Mouse (Mus musculus) adrenal gland, adult 18-20 months (tissue): ENCODE data around the gene Prmt1. TPM values are rescaled to one million over a fixed set of nuclear protein-coding genes. Genes with fewer than 3 reads are reported as not detected.
A peak's percentile ranks its signal among the peaks of the same experiment; 100 is the strongest.
"Not testable (repeated sequence)": the region's sequence is repeated elsewhere in the genome, so short reads cannot be mapped to it uniquely, and the experiment has no call there.

Source experiments
- DNase-seq, 2 experiments: peaks; one replicate each; pipeline ENCODE4 v3.0.0; 2021 to 2022; ENCODE audit warnings: low spot score in 2 of 2
- long read RNA-seq, 2 experiments: library from polyadenylated mRNA; stranded (forward); transcript quantifications; one replicate each; pipeline ENCODE4 v2.0.0; 2021
- total RNA-seq, 2 experiments: library from RNA; stranded (reverse); gene quantifications; 1 replicate in 1 of 2; 2 replicates in 1 of 2; pipeline ENCODE4 v1.2.3; 2021

The Prmt1 gene
- total RNA-seq = 100 to 1,000 TPM; 203 to 216 TPM
- long read RNA-seq, experiment 1, transcript Prmt1-202 (11 exons, 1,508 nt) = minor isoform, 8 of 91 reads
- long read RNA-seq, experiment 1, transcript Prmt1-203 (10 exons, 2,147 nt) = major isoform, 69 of 91 reads
- long read RNA-seq, experiment 1, partial matches to known transcripts = 3 of 91 reads
- long read RNA-seq, experiment 1, other reads (novel, unspliced or antisense) = 11 of 91 reads
- long read RNA-seq, experiment 2, transcript Prmt1-203 (10 exons, 2,147 nt) = major isoform, 166 of 236 reads
- long read RNA-seq, experiment 2, transcript Prmt1-202 (11 exons, 1,508 nt) = minor isoform, 29 of 236 reads
- long read RNA-seq, experiment 2, partial matches to known transcripts = 9 of 236 reads
- long read RNA-seq, experiment 2, other reads (novel, unspliced or antisense) = 32 of 236 reads

DNA sequence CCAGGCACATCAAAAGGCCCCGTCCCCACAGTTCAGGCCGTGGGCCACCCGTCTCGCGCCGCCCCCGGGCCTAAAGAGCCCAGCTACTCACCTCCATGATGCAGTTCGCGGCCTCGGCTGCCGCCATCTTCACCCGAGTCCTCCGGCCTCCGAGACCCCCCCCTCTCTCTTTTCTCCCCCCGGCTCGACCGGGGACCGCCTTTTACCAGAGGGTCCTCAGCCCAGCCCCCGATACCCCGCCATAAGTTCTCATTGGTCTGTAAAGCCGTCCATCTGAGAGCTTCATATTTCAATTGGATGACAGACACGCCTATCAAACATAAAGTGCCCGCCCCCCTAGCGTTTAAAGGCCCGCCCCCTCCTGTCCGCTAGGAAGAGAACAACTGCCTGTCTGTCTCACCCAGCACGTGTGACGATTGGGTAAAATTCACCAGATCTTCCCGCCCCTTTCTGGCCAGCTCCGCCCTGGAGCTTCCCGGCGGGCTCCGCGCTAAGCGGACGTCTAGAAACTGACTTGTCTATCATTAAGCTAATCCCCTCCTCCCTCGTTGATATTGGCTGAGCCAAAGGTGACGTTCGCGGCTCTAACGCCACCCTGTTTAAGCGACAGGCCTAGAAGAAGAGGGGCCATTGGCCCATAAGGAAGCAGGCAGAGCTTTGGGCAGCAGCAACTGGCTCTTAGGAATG, at the start of gene Prmt1:
Gene Prmt1, minus strand, starts transcription at position 377 of the 687 bp plus-strand sequence.
- DNase-seq = peak; percentile 85 to 96

DNA sequence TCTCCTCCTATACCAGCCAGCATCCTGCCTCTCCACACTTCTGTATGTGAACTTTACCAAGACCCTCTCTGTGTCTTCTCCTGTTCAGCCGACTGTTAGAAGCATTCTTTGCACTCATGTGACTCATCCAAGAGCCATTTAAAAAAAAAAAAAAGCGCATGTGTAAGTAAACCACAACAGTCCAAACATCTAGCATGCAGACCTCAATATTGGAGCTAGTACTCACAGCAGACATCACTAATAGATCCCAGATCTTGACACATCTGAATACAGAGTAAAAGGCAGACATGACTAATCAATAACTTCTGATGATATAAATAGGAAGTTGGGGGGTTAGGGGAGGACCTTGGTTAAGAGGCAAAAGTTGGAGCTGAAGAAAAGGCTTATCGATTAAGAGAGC, 49.3 kb upstream of the Prmt1 start:
- no peak for DNase-seq

DNA sequence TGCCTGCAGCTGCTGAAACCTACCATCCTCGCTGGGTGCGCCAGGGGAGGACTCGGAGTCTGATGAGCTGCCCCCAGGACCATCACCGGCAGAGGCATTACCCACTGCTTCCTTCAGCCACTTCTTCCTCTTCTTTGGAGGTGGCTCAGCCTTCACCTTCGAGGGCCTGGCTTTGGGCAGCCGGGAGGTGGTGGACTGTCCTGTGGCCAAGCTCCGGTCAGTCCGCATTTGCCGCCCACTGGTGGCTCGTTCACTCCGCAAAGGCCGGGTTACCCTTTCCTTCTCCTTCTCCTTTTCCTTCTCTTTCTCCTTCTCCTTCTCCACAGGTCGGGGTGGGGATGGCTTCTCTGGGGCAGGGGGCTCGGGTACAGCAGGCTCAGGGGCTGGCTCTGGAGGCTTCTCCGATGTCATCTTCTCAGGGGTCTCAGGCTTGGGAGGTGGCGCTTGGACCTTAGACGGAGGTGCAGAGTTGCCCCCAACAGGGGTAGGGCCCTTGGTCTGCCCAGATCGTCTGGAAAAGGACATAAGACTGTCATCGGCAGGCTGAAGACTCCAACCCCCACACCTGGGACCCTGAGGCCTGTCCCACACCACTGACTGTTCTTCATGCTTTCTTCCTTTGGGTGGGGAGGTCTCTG, 47.5 kb upstream of the Prmt1 start:
- DNase-seq = no peak

DNA sequence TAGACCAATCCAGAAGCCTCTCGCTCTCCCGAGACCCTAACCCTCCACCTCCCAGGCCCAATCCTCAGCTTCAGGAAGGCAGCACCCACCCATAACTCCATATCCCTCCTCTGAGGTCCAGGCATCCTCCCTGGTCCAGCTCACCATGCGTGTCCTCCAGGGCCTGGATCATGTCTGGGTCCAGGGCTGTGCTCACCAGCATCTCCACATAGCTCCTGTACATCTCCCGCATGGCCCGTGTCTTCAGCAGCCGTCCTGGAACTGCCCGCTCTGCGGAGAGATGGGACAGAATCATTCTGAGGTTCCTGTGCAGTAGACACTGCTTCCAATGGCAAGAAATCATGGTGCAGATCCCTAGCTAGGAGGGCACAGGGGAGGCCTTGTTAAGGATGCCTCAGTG, 44.5 kb upstream of the Prmt1 start:
- DNase-seq = no peak

DNA sequence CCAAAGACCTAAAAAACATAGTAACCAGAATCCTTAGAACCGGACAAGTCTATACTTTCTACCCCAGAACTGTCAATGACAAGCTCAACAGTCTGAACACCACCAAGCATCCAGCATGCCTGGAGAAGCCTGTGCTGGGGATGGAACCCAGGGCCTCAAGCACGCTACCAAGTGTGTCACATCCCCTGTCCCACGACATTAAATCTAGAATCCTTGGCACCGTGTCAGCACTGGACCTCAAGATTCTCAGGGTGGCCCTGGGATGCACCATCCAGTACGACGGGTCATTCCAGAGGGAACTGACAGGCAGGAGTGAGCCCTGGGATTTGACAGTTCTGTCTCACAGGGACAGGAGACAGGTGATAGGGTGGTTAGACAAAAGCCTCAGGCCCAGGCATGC, 43.6 kb upstream of the Prmt1 start:
- no peak for DNase-seq

DNA sequence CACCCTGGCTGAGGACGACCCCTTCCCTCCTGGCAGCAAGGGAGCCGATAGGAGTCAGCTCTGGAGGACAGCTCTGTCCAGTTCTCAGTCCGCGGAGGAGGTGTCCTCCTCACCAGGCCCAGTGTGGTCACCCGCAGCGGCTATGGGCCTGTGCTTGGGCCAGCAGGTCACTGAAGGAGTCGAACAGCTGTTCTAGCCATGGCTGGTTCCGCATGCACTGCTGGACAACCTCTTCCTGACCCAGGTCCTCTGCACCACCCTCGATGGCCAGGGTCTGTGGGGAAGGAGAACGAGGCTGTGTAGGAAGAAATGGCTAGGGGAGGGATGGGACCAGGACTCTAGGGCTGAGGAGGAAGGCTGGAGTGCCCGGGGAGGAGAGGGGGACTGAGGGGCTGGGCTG, 42.0 kb upstream of the Prmt1 start:
- no peak for DNase-seq

DNA sequence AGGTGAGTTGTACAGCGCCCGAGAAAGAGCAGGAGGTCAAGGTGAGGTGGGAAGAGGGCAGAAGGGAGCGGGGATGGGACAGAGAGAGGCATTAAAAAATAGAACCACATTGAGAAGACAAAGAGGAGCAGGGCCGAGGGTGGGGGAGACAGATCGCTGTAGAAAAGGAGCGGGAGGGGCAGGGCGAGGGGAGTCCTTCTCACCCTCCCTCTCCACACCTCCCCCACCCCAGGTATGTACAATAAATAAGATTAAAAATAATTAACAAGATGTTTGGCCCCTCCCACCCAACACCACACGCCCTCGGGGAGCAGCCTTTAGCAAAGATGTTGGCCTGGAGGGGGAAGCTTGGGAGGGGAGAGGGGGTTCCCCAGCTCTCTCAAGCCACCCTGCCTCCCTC, 41.4 kb upstream of the Prmt1 start:
- DNase-seq = no peak

DNA sequence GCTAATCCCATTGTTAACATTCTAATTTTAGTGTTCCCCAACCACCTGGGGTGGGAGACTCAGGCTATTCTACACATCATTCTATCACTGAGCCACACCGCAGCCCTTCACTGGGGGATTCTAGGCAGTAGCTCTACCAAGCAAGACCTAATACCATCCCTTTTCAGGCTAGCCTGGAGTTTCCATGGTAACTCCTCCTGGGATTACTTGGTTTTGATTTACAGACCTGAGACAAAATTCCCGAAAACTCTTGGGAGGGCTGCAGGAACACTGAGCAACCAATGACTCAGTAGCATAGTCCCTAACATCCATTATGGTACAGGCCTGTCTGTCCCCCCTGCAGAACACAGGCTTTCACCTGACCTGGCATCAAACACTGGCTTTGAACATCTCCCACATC, 39.9 kb upstream of the Prmt1 start:
- no peak for DNase-seq

DNA sequence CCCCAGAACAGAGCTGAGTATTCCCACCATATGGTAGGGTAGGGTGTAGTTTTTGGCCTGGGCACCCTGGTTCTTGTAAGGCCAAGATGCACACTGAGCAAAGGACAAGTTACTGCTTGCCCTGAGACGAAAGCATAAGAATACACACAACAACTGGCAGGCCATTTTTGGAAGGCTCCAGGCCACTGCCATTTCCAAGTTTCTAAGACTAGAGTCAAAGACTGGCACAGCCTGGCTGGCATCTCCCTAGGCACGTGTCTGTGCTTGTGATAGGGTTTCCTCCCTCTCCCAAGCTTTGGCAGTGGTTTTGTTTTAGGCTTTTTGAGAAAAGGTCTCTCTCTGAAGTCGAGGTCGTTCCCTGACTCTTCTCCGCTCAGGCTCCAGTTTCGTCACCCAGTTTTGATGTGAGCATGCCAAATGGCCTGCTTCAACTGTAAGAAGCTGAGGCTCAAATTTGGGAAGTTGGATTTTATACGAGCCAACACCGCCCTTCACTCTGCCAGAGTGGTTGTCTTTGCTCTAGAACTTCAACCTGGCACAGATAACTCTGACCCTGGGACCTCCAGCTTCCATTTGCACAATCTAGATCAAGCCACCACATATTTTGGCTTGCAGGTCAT, 39.3 kb upstream of the Prmt1 start:
- peak in 1 of 2 experiments; percentile 45 for DNase-seq

DNA sequence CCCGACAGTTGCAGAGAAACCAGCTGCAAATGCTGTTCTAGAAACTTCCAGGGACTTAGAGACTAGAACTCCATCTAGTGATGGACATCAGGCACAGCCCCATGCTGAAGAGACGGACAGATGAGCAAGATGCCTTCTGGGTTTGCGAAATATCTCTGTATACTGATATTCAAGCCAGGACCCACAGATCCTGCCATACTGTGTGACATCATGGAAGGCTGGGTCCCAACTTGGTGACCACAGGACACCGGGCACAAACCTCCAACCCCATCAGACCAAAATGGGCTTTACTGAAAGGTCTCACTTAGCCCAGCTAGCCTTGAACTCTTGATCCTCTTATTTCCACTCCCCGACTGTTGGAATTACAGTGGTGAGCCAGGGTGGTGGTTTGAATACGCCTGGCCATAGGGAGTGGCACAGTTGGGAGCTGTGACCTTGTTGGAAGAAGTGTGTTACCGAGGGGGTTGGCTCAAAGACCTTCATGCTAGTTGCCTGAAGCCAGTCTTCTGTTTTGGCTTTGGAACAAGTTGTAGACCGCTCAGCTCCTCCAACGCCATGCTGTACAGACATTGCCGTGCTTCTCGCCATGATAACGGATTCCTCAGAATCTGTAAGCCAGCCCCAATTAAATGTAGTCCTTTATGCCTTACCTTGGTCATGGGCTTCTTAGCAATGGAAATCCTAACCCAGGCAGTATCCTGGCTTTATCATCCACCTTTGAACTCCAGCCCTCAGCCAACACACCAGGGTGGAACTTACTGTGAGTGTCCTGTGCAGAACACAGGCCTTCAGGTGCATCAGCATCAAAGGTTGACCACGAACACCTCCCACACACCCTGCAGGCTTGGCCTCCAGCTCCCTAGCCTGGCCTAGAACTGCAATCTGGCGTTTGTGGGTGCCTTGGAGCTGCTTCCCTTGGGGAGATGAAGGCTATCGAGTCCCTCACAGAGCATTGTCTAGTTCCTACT, 38.2 kb upstream of the Prmt1 start:
- no peak for DNase-seq

DNA sequence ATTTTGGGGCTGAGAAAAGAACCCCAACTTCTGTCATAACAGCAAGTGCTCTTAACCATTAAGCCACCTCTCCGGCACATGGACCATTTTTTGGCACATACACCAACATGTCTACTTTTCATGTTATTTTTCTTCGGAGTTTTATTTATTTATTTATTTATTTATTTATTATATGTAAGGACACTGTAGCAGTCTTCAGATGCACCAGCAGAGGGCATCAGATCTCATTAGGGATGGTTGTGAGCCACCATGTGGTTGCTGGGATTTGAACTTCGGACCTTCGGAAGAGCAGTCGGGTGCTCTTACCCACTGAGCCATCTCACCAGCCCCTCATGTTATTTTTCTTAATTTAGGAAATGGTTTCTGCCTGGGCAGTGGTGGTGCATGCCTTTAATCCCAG, 37.3 kb upstream of the Prmt1 start:
- not testable (repeated sequence) for DNase-seq

DNA sequence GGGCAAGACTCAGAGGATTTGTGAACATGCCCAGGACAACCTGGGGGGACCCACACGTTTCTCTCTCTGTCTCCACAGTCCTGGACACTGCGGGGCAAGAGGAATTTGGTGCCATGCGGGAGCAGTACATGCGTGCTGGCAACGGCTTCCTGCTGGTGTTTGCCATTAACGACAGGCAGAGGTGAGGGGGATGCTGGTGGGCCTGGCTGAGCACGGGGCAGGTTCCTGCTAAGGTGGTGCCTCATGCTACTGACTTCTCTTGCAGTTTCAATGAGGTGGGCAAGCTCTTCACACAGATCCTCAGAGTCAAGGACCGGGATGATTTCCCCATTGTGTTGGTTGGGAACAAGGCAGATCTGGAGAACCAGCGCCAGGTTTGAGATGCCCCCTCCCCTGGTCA, 33.9 kb upstream of the Prmt1 start:
- DNase-seq = no peak

DNA sequence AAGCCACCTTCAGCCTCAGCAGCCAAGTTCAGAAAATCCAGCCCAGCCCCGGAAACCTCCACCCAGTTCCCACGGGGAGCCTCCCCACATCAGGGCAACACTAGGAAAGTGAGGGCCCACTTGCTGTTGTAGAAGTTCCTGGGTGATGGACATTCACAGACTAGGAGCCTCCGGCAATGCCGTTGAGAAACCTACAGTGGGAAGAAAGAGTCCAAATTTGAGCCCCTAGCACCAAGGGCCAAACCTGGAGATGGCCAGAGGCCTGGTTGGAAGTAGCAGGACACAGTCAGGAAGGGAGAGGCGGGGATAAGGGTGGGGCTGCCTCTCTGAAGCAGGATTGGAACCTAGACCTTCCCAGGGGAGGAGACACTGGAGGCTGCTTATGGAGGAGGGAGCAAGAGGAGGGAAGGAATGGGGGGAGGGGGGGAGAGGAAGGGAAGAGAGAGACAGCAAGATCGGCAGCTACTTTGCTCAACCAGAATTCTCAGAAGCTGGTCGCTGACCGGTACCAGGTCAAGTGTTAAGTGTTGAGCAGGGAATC, 32.7 kb upstream of the Prmt1 start:
- peak in 1 of 2 experiments; percentile 56 for DNase-seq

DNA sequence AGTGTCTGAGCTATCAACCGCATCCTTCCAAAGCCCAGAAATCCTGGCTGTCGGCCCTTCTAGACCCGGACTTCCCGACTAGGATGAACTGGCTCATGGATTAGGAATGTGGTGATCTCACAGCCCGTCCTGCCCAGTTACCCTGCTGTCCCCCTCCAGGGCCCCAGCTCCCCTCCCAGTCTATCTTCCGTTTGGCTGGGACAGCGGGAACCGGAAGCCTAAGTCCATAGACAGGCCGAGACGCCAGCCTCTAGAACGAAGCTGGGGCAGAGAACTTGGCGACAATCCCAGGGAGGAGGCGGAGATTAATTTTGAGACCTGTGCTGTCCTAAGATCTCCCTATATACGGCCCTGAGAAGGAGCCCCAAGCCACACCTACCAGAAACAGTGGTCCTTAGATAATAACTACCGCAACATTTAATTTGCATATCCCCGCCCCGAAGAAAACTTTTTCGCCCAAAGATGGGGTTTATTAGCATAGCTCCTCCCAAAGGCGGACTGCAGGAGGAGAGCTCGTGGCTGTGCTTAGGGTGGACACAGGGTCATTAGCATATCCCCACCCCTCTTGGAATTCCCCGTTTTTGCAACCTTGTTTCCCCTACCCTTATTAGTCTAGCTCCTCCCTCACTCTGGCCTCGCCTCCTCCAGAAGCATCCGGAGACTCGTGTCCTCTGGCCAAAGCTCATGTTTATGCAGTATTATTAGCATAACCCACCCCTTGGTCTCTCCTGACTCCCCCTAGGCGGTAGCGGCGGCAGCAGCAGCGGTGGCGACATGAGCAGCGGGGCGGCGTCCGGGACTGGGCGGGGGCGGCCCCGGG, 31.1 kb upstream of the Prmt1 start, which contains the start of gene Rras:
Gene Rras, plus strand, starts transcription at position 720 of the 820 bp plus-strand sequence.
- peak; percentile 78 to 80 for DNase-seq

DNA sequence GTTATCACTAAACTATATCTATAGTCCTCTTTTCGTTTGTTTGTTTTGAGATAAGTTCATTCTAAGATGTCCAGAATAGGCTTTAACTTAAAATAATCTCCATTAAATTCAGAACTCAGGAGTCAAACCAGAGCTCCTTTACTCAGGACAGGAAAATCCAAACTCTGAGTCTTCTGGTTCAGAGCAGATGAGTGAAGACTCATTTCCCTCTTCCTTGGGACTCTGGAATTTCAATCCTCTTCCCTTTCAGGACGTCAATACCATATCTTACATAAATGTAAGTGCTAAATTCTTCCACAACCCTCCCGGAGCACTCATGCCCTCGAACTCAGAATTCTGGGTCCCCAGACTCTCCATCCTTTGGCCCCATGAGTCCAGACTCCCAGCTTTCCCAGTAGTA, 30.4 kb upstream of the Prmt1 start:
- no peak for DNase-seq

DNA sequence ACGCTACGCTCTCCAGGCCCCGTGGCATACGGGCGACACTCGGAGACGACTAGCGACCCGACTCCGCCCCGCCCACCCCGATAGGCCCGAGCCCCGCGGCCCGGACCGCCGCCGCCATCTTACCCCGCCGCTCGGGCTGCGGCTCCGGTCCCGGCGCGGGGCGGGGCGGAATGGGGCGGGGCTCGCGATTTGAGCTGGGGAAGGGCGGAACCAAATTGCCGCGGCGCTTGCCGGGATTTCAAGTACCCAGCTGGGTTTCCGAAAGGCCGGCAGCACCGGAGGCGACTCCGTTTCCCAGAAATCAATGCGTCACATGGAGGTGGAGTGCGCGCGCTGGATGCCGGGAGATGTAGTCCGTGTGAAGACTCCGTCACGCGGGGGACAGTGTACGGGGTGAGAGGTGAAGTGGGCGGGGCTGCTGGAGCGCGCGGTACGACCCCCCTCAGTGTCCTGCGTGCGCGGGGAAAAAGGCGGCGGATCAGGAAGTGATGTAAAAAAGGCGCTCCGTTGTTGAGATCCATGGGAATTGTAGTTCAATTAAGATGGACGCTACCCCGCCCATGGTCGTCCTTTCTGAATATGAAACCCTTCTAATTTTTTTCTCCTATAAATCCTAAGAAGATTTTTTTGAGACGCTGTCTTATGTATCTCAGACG, 29.7 kb upstream of the Prmt1 start, which contains the start of gene Scaf1:
Gene Scaf1, minus strand, starts transcription at position 407 of the 656 bp plus-strand sequence.
- DNase-seq = peak; percentile 97 to 98

DNA sequence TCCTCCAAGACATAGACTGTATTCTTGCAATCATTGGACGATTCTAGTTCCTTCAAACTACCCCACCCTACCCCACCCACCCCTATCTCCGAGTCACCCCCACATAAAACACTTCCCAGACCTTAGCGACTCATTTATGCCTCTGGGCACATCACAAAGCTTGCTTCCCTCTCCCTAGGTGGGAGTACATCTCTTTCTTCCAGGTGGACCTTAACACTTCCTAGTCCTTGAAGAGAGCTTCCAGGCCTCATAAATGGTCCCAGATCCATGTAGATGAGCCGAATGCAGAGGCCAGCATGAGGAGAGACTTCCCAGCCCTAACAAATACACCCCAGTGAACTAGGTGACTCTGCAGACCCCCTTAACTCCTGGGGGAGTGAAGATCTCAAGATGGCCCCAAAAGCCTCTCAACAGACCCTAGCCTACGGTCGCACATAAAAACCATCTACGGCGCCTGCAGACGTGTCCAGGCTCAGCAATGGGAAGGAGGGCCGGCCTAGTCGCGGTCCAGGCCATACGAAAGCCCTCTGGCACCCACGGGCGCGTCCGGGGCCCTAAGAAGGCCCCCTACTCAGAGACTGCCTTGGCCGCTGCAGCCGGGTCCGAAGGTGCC, 29.1 kb upstream of the Prmt1 start:
- DNase-seq = no peak

DNA sequence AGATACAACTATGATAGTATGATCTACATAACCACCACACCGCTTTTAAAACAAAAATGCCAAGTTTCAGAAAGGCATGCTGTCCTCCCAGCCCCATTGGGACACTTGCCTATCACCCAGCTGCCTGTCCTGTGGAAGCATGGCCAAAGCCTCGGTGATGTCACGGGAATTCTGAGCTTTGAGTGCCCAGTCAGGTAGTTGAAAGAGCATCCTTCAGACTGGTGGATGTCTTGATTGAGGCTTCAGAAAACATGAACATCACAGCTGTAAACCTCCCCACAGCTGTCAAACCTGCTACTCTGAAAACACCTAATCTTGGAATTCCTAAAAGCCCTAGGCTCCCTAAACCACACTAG, 27.7 kb upstream of the Prmt1 start:
- no peak for DNase-seq
